Mouse (Mus musculus) CH12.LX (cell line): ENCODE data around the gene Tstd1. TPM values are rescaled to one million over a fixed set of nuclear protein-coding genes. Genes with fewer than 3 reads are reported as not detected.

Source experiments
- DNase-seq: peaks from one replicate; pipeline ENCODE4 v3.0.0-alpha.2; 2013; ENCODE audit errors: extremely low read depth
- H3K27ac ChIP-seq: 2 replicates; pipeline ENCODE4 v1.5.1; 2012; ENCODE audit warnings: low read depth, mild to moderate bottlenecking, control low read depth, moderate library complexity; ENCODE audit not compliant: insufficient read depth
- H3K27me3 ChIP-seq: replicated peaks from 2 replicates; pipeline ENCODE3; 2012; ENCODE audit warnings: inconsistent platforms
- H3K36me3 ChIP-seq, 2 experiments: replicated peaks in 1 of 2; 2 replicates each; pipeline versions ENCODE3 to v1.6.1; 2012; ENCODE audit warnings: inconsistent platforms in 1 of 2, low read length in 1 of 2, mild to moderate bottlenecking in 1 of 2, mixed read lengths in 1 of 2, moderate library complexity in 1 of 2; ENCODE audit not compliant: control insufficient read depth in 1 of 2, insufficient read depth in 1 of 2
- H3K4me1 ChIP-seq, 2 experiments: 2 replicates each; pipeline ENCODE4 v1.6.1; 2012; ENCODE audit warnings: inconsistent platforms in 1 of 2, moderate library complexity in 1 of 2; ENCODE audit not compliant: insufficient read depth in 2 of 2, control insufficient read depth in 1 of 2
- H3K4me2 ChIP-seq: 2 replicates; pipeline ENCODE4 v1.6.1; 2012; ENCODE audit warnings: low read depth, mild to moderate bottlenecking, control low read depth; ENCODE audit not compliant: poor library complexity, insufficient read depth, severe bottlenecking
- H3K4me3 ChIP-seq, 3 experiments: fragments of 150-350 bp in 1 of 3; sonication (generic) in 1 of 3; replicated peaks in 1 of 3; 2 replicates each; pipeline versions ENCODE3 to v1.5.1; 2011 to 2012; ENCODE audit warnings: low read depth in 2 of 3, low read length in 2 of 3, mild to moderate bottlenecking in 2 of 3, moderate library complexity in 2 of 3, control low read depth in 1 of 3, improper control_type of control experiment in 1 of 3, inconsistent platforms in 1 of 3, mixed read lengths in 1 of 3; ENCODE audit not compliant: poor library complexity in 1 of 3
- H3K79me2 ChIP-seq: replicated peaks from 2 replicates; pipeline ENCODE4 v1.6.1; 2012; ENCODE audit warnings: mild to moderate bottlenecking, moderate library complexity; ENCODE audit not compliant: control insufficient read depth, poor library complexity, insufficient read depth, severe bottlenecking; ENCODE audit errors: extremely low read depth
- H3K9ac ChIP-seq: 2 replicates; pipeline ENCODE4 v1.6.1; 2012; ENCODE audit warnings: low read depth, mild to moderate bottlenecking, control low read depth, moderate library complexity; ENCODE audit not compliant: insufficient read depth
- H3K9me3 ChIP-seq: replicated peaks from 2 replicates; pipeline ENCODE3; 2012; ENCODE audit warnings: low read length, inconsistent platforms, mixed read lengths
- BHLHE40 ChIP-seq: IDR thresholded peaks from 2 replicates; pipeline ENCODE4 v1.6.1; 2011; ENCODE audit warnings: mild to moderate bottlenecking, low read depth, low read length, improper control_type of control experiment
- CHD1 ChIP-seq: IDR thresholded peaks from 2 replicates; pipeline ENCODE4 v1.6.1; 2012; ENCODE audit warnings: low read depth, low read length, improper control_type of control experiment, inconsistent platforms
- CHD2 ChIP-seq: IDR thresholded peaks from 2 replicates; pipeline ENCODE4 v1.6.1; 2011; ENCODE audit warnings: low read length, improper control_type of control experiment
- CTCF ChIP-seq, 2 experiments: IDR thresholded peaks in 1 of 2; conservative IDR thresholded peaks in 1 of 2; 2 replicates each; pipeline ENCODE4 v1.5.1; 2011 to 2012; ENCODE audit warnings: low read depth in 2 of 2, low read length in 2 of 2, improper control_type of control experiment in 1 of 2, inconsistent platforms in 1 of 2, mild to moderate bottlenecking in 1 of 2, moderate library complexity in 1 of 2
- ELF1 ChIP-seq: IDR thresholded peaks from 2 replicates; pipeline ENCODE4 v1.6.1; 2014; ENCODE audit warnings: low read depth, mild to moderate bottlenecking, inconsistent platforms, low read length, improper control_type of control experiment
- EP300 ChIP-seq: IDR thresholded peaks from 2 replicates; pipeline ENCODE4 v1.6.1; 2011; ENCODE audit warnings: low read length, improper control_type of control experiment
- ETS1 ChIP-seq: conservative IDR thresholded peaks from 2 replicates; pipeline ENCODE4 v1.6.1; 2012; ENCODE audit warnings: low read depth, mild to moderate bottlenecking, inconsistent platforms, low read length, improper control_type of control experiment, moderate library complexity
- GABPA ChIP-seq: IDR thresholded peaks from 2 replicates; pipeline ENCODE4 v1.6.1; 2012; ENCODE audit warnings: low read depth, low read length, improper control_type of control experiment, inconsistent platforms; ENCODE audit not compliant: insufficient replicate concordance
- JUND ChIP-seq: conservative IDR thresholded peaks from 2 replicates; pipeline ENCODE4 v1.6.1; 2011; ENCODE audit warnings: low read depth, low read length, improper control_type of control experiment
- MAX ChIP-seq: IDR thresholded peaks from 2 replicates; pipeline ENCODE4 v1.6.1; 2011; ENCODE audit warnings: low read length, improper control_type of control experiment
- MAZ ChIP-seq: IDR thresholded peaks from 2 replicates; pipeline ENCODE4 v1.6.1; 2012; ENCODE audit warnings: low read depth, mild to moderate bottlenecking, inconsistent platforms, low read length, improper control_type of control experiment, moderate library complexity
- MEF2A ChIP-seq: IDR thresholded peaks from 2 replicates; pipeline ENCODE4 v1.6.1; 2014; ENCODE audit warnings: low read depth, mild to moderate bottlenecking, inconsistent platforms, low read length, improper control_type of control experiment, borderline replicate concordance
- NELFE ChIP-seq: IDR thresholded peaks from 2 replicates; pipeline ENCODE4 v1.6.1; 2011; ENCODE audit warnings: low read depth, low read length, improper control_type of control experiment
- POLR2AphosphoS2 ChIP-seq: IDR thresholded peaks from 2 replicates; pipeline ENCODE4 v1.6.1; 2011; ENCODE audit warnings: low read depth, low read length, improper control_type of control experiment
- RAD21 ChIP-seq: IDR thresholded peaks from 2 replicates; pipeline ENCODE4 v1.6.1; 2011; ENCODE audit warnings: low read depth, mild to moderate bottlenecking, low read length, improper control_type of control experiment, moderate library complexity
- TBP ChIP-seq: conservative IDR thresholded peaks from 2 replicates; pipeline ENCODE4 v1.6.1; 2011; ENCODE audit warnings: low read depth, low read length, improper control_type of control experiment
- TCF12 ChIP-seq: IDR thresholded peaks from 2 replicates; pipeline ENCODE4 v1.6.1; 2014; ENCODE audit warnings: low read depth, mild to moderate bottlenecking, inconsistent platforms, low read length, improper control_type of control experiment
- UBTF ChIP-seq: IDR thresholded peaks from 2 replicates; pipeline ENCODE4 v1.6.1; 2012; ENCODE audit warnings: low read depth, mild to moderate bottlenecking, inconsistent platforms, low read length, improper control_type of control experiment, moderate library complexity
- ZC3H11A ChIP-seq: IDR thresholded peaks from 2 replicates; pipeline ENCODE4 v1.6.1; 2012; ENCODE audit warnings: low read depth, mild to moderate bottlenecking, inconsistent platforms, low read length, improper control_type of control experiment
- ZNF384 ChIP-seq: IDR thresholded peaks from 2 replicates; pipeline ENCODE4 v1.6.1; 2012; ENCODE audit warnings: low read depth, low read length, improper control_type of control experiment, inconsistent platforms
- dilution Hi-C: fragments of 300-500 bp; cut with MboI; formaldehyde crosslinking; loops from 2 replicates; pipeline ENCODE4 v1.14.3; 2020; ENCODE audit warnings: low sequenced_read_pairs; ENCODE audit not compliant: extremely low pct_unique_long_range_greater_than_20kb, extremely low pct_ligation_motif_present
- in situ Hi-C: fragments of 300-500 bp; cut with MboI; formaldehyde crosslinking; loops from 3 replicates; pipeline ENCODE4 v1.14.3; 2019; ENCODE audit warnings: low sequenced_read_pairs, low pct_ligation_motif_present, low pct_unique_long_range_greater_than_20kb, mixed read lengths
- polyA plus RNA-seq: library from polyadenylated mRNA; unstranded; fragments of >175 nt; gene quantifications from 2 replicates; pipeline ENCODE4 v1.2.1, GENCODE M21; 2012; ENCODE audit warnings: low read depth; ENCODE audit not compliant: insufficient read length
- total RNA-seq, 2 experiments: library from RNA; depleted of rRNA; stranded (reverse); fragments of 300-350 nt in 1 of 2; fragments of >200 nt in 1 of 2; gene quantifications; 2 replicates each; pipeline ENCODE4 v1.2.3; 2012 to 2014

Tstd1 gene
- total and polyA plus RNA-seq, 3 experiments: 1.4 to 3.5 (median 2.5) TPM

GRCm38 (mm10) chr1:171382096-171382620, 36.5 kb upstream of the Tstd1 start:
- H3K79me2 ChIP-seq: no peaks in the 10 kb centered on the region
- peaks cover 9% of the 10 kb centered on the region for H3K27me3 ChIP-seq
- dilution Hi-C loops (no loop called here), in situ Hi-C loops (no loop called here)
- H3K4me3 ChIP-seq: no peak overlapping the region
- peak; percentile 45 for DNase-seq
- no peak overlapping the region for H3K4me2 ChIP-seq
- no peaks in the 10 kb centered on the region for H3K9me3 ChIP-seq
- no peaks in the 10 kb centered on the region for H3K36me3 ChIP-seq
- no peak overlapping the region for H3K27ac ChIP-seq
- no peak for TF ChIP-seq ELF1
- TF ChIP-seq ZC3H11A: no peak
- TF ChIP-seq TBP: no peak
- no peak for TF ChIP-seq RAD21
- TF ChIP-seq POLR2AphosphoS2: no peak
- no peak for TF ChIP-seq MAX
- no peak for TF ChIP-seq CHD1
- peak; percentile 67 for TF ChIP-seq ZNF384
- TF ChIP-seq UBTF: no peak
- TF ChIP-seq ETS1: no peak
- TF ChIP-seq CHD2: no peak
- TF ChIP-seq CTCF (conservative IDR thresholded peaks at IDR 0.05 in 1 of 2, IDR thresholded peaks at IDR 0.05 in 1 of 2; ENCODE audit: low read depth in 2 of 2, low read length in 2 of 2): peak in 1 of 2 experiments; percentile 52; a peak in 2 of 4 replicates
- no peak for TF ChIP-seq BHLHE40
- TF ChIP-seq MEF2A: no peak
- no peak for TF ChIP-seq EP300
- no peak for TF ChIP-seq JUND
- TF ChIP-seq GABPA: no peak
- no peak overlapping the region for H3K9ac ChIP-seq
- H3K4me1 ChIP-seq: peaks cover 45 to 73% of the 10 kb centered on the region in 2 experiments

DNA sequence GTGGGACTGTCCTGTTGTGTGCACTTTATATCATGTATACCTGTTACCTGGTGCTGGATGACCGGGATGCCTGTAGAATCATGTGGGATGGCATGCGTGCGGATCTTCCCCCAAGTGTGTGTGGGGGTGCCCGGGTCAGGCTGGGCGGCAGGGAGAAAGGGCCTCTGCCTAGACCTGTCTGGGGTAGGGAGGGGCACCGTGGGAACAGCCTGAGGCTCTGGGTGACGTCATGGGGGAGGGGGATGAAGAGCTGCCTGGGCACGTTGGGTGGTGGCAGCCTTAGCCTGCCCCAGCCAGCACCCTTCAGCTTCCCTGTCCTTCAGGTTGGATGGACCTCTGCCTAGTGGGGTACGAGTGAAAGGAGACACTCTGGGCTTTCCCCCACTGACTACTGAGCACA, 34.3 kb upstream of the Tstd1 start:
- H3K9me3 ChIP-seq: no peaks in the 10 kb centered on the region
- no peaks in the 10 kb centered on the region for H3K36me3 ChIP-seq
- H3K4me1 ChIP-seq: peaks cover 46 to 73% of the 10 kb centered on the region in 2 experiments
- H3K4me3 ChIP-seq: no peak overlapping the region
- in situ Hi-C loops (no loop called here), dilution Hi-C loops (no loop called here)
- 0 out of 2 replicates have a peak, but pooled peaks have one; percentile 17 for TF ChIP-seq TCF12
- peak; percentile 35; the same call in 1 of the 2 replicates for TF ChIP-seq MAZ
- no peak for TF ChIP-seq NELFE
- DNase-seq: no peak
- no peak overlapping the region for H3K4me2 ChIP-seq
- peaks cover 8% of the 10 kb centered on the region for H3K27me3 ChIP-seq
- H3K9ac ChIP-seq: no peak overlapping the region
- H3K27ac ChIP-seq: no peak overlapping the region
- peaks cover 2% of the 10 kb centered on the region for H3K79me2 ChIP-seq
